Mouse (Mus musculus) heart, embryonic 10.5 days (tissue): ENCODE data around the gene Nr5a1. TPM values are rescaled to one million over a fixed set of nuclear protein-coding genes. Genes with fewer than 3 reads are reported as not detected.

ENCODE experiments used
- DNase-seq: peaks from one replicate; pipeline ENCODE4 v3.0.0-alpha.2; 2017; ENCODE audit warnings: low spot score
- H3K27ac ChIP-seq: fragments of 300-500 bp; sonication (generic); 2 replicates; pipeline ENCODE4 v1.5.1; 2016; ENCODE audit warnings: mild to moderate bottlenecking
- H3K27me3 ChIP-seq: fragments of 300-500 bp; sonication (generic); 2 replicates; pipeline ENCODE4 v1.6.1; 2016; ENCODE audit warnings: mild to moderate bottlenecking; ENCODE audit not compliant: poor library complexity, insufficient read depth, severe bottlenecking
- H3K36me3 ChIP-seq: fragments of 300-500 bp; sonication (generic); 2 replicates; pipeline ENCODE4 v1.6.1; 2016; ENCODE audit warnings: mild to moderate bottlenecking, moderate library complexity
- H3K4me1 ChIP-seq: fragments of 300-500 bp; sonication (generic); 2 replicates; pipeline ENCODE4 v1.6.1; 2016; ENCODE audit warnings: mild to moderate bottlenecking
- H3K4me3 ChIP-seq: fragments of 300-500 bp; sonication (generic); 2 replicates; pipeline ENCODE4 v1.5.1; 2016; ENCODE audit warnings: mild to moderate bottlenecking, moderate library complexity
- H3K9me3 ChIP-seq: fragments of 300-500 bp; sonication (generic); 2 replicates; pipeline ENCODE4 v1.6.1; 2016; ENCODE audit warnings: mild to moderate bottlenecking, moderate library complexity
- WGBS: fragments of 180-500 bp; shearing (Covaris S2); methylation state at CpG from one replicate; pipeline ENCODE4 v1.1.7; 2016; 5-methylcytosine and 5-hydroxymethylcytosine counted together
- polyA plus RNA-seq: library from polyadenylated mRNA; unstranded; fragments of >200 nt; fragmentation: Nextera tagmentation; extraction: Ambion mirVana; gene quantifications from 2 replicates; pipeline ENCODE4 v1.2.1, GENCODE M21; 2016

The Nr5a1 gene
- polyA plus RNA-seq, 1 experiment from 2014 or later, result not detected

DNA sequence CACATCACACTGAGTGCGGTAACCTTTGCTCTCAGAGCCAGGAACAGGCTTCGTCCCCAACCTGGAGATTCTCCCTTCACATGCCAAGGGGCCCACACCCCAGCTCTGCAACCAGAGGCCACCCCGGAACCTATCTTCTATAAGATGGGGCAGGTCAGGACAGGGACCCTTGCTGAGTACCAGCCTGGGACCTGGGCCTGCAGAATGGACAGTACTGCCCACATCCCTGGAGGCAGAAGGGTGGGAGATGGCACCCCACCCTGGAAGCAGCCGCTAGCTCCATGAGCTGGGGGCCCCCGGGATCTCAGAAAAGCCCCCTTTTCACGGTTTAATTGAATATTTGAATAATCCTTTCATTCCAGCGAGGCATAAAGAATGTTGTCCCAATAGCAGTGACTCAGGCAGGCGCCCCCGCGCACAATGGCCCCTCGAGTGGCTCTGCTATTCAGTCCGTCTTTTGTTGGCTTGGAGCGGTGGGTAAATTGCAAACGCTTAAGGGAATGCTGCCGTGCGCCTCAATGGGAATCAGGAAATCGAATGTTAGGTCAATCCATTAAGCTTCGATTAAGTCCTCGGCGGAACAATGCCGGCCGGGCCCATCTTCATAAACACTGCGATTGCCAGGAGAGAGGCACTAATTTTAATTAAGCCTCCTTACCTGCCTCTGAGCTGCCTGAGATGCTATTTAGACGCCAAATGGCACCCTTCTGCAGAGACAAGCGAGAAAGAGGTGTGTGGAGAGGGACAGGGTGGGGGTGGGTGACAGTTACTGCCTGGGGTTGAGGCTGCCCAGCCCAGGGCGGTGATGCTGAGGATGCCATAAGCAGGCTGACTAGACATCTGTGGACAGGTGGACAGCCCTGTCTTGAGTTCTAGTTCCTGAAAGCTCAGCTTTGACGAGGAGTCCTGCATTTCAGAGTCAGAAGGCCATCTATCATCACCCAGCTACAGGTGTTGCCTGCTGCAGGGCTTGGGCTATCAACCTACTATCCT, 16.9 kb downstream of the Nr5a1 start:
- 54% methylated on average over 27 of the region's 27 CpGs for WGBS

GRCm38 (mm10) chr2:38695770-38696169, 18.6 kb downstream of the Nr5a1 start:
- H3K36me3 ChIP-seq, result no peaks in the 10 kb centered on the region

More for the DNA sequence above, 16.9 kb downstream of the Nr5a1 start:
- peaks cover 99% of the 10 kb centered on the region for H3K27me3 ChIP-seq
- no peak overlapping the region for H3K27ac ChIP-seq
- no peaks in the 10 kb centered on the region for H3K4me1 ChIP-seq
- H3K9me3 ChIP-seq, result no peaks in the 10 kb centered on the region
- H3K4me3 ChIP-seq, result no peak overlapping the region
- no peaks in the 10 kb centered on the region for H3K36me3 ChIP-seq
- no peak for DNase-seq

DNA sequence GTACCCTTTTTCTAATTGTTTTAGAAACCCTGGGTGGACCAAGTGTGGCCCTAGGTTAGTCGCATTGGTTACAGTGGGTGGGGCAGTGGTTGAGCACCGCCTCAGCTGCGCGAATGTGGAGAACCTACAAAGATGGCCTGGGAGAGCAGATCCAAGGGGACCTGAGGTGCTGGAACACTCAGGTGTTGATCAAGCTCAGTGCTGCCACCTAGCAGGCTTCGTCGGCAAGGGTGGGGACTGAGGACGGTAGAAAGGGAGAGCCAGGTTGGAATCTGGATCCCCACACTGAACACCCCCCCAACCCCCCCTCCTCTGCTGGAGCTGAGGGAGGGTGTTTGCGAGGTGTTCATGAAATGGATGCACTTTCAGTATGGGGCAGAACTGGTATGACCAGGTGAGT, 22.8 kb downstream of the Nr5a1 start:
- H3K9me3 ChIP-seq, result no peaks in the 10 kb centered on the region
- no peaks in the 10 kb centered on the region for H3K36me3 ChIP-seq
- peaks cover 99% of the 10 kb centered on the region for H3K27me3 ChIP-seq
- DNase-seq, result no peak
- no peak overlapping the region for H3K27ac ChIP-seq
- H3K4me1 ChIP-seq, result peaks cover 8% of the 10 kb centered on the region
- H3K4me3 ChIP-seq, result no peak overlapping the region
- WGBS, result 12% methylated on average over 8 of the region's 8 CpGs

More at GRCm38 (mm10) chr2:38695770-38696169, 18.6 kb downstream of the Nr5a1 start:
- Histone ChIP-seq H3K9me3 (no peaks in the 10 kb centered on the region), H3K4me1 (no peaks in the 10 kb centered on the region), H3K27ac (no peak overlapping the region), H3K4me3 (no peak overlapping the region), H3K27me3 (peaks cover 99% of the 10 kb centered on the region)
- WGBS, result 48% methylated on average over 9 of the region's 9 CpGs
- no peak for DNase-seq

DNA sequence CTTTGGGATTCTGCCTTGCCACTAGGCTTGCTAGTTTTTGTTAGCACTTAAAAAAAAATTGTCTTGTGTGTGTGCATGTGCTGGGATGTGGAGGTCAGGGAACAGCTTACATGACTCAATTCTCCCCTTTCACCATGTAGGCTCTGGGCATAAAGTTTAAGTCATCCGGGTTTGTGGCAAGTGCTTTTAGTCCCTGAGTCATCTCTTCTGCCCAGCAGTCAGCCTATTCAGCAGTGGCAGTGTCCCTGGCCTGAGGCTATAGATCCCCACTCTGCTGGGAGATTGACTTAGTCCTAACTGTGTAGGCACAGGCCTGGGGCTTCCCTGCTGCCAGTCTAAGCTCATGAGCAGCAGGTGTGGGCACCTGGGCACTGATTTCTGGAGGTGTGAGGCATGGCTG, 24.5 kb downstream of the Nr5a1 start:
- DNase-seq, result no peak
- Histone ChIP-seq H3K36me3 (no peaks in the 10 kb centered on the region), H3K4me3 (no peak overlapping the region), H3K27me3 (peaks cover 99% of the 10 kb centered on the region), H3K4me1 (peaks cover 15% of the 10 kb centered on the region), H3K9me3 (no peaks in the 10 kb centered on the region), H3K27ac (no peak overlapping the region)
- WGBS, result 74% methylated on average over 1 of the region's 1 CpGs

- Histone ChIP-seq H3K4me3 (peak overlapping the region; percentile 54), H3K4me1 (peaks cover 15% of the 10 kb centered on the region), H3K27ac (0 out of 2 replicates have a peak overlapping the region, but pooled peaks have one; percentile 17), H3K9me3 (no peaks in the 10 kb centered on the region), H3K27me3 (peaks cover 90% of the 10 kb centered on the region), H3K36me3 (no peaks in the 10 kb centered on the region)
- 3% methylated on average over 29 of the region's 29 CpGs for WGBS
- DNase-seq, result no peak
These were observed 25.4 kb downstream of the Nr5a1 start for GRCm38 (mm10) chr2:38688791-38689520.

- DNase-seq, result no peak
- Histone ChIP-seq H3K4me1 (peaks cover 15% of the 10 kb centered on the region), H3K27ac (no peak overlapping the region), H3K4me3 (no peak overlapping the region), H3K27me3 (peaks cover 72% of the 10 kb centered on the region), H3K36me3 (no peaks in the 10 kb centered on the region), H3K9me3 (no peaks in the 10 kb centered on the region)
- WGBS, result 68% methylated on average over 3 of the region's 3 CpGs
These were observed 28.6 kb downstream of the Nr5a1 start for GRCm38 (mm10) chr2:38685746-38686145.

DNA sequence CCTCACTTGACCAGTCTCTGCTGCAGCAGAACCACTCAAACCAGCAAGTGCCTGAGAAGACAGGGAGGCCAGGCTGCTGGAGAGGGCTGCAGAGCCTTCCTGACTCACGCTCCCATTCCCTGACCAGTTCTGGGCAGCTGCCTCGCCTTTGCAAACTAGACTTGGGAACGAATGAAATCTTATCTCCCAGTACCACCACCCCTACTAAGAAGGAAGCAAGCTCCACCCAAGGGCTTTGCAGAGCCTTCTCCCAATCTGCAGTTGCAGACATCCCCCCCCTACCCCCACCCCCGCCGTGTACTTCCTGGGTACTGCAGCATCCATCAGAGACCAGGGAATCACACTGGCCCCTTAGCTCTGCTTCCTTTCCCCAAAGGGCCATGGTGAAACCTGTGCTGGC, 31.3 kb downstream of the Nr5a1 start:
- H3K4me1 ChIP-seq, result 0 out of 2 replicates have a peak, but pooled peaks cover 7% of the 10 kb centered on the region
- H3K36me3 ChIP-seq, result no peaks in the 10 kb centered on the region
- no peak for DNase-seq
- H3K27ac ChIP-seq, result no peak overlapping the region
- WGBS, result 53% methylated on average over 5 of the region's 5 CpGs
- no peaks in the 10 kb centered on the region for H3K9me3 ChIP-seq
- peaks cover 52% of the 10 kb centered on the region for H3K27me3 ChIP-seq
- no peak overlapping the region for H3K4me3 ChIP-seq

GRCm38 (mm10) chr2:38682209-38682608, 32.1 kb downstream of the Nr5a1 start:
- Histone ChIP-seq H3K27me3 (peaks cover 43% of the 10 kb centered on the region), H3K9me3 (no peaks in the 10 kb centered on the region), H3K4me1 (0 out of 2 replicates have a peak, but pooled peaks cover 7% of the 10 kb centered on the region), H3K27ac (no peak overlapping the region), H3K4me3 (no peak overlapping the region), H3K36me3 (no peaks in the 10 kb centered on the region)
- WGBS, result 81% methylated on average over 5 of the region's 5 CpGs
- no peak for DNase-seq

DNA sequence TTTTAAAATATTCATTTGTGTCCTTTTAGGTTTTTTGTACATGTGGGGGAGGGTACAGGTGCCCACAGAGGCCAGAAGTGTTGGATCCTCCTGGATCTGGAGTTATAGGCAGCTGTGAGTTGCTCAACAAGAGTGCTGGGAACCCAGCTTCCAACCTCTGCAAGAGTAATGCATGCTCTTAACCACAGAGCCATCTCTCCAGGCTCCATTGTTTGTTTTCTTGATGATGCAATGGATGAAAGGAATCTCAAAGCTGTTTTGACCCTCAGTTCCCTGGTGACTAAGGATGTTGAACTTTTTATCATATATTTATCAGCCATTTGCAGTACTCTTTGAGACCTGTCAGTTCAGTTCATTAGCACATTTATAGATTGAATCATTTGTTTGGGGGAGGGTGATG, 35.4 kb downstream of the Nr5a1 start:
- peaks cover 43% of the 10 kb centered on the region for H3K27me3 ChIP-seq
- H3K4me1 ChIP-seq, result no peaks in the 10 kb centered on the region
- no peaks in the 10 kb centered on the region for H3K9me3 ChIP-seq
- no peak overlapping the region for H3K27ac ChIP-seq
- no peak overlapping the region for H3K4me3 ChIP-seq
- no peaks in the 10 kb centered on the region for H3K36me3 ChIP-seq
- no peak for DNase-seq

DNA sequence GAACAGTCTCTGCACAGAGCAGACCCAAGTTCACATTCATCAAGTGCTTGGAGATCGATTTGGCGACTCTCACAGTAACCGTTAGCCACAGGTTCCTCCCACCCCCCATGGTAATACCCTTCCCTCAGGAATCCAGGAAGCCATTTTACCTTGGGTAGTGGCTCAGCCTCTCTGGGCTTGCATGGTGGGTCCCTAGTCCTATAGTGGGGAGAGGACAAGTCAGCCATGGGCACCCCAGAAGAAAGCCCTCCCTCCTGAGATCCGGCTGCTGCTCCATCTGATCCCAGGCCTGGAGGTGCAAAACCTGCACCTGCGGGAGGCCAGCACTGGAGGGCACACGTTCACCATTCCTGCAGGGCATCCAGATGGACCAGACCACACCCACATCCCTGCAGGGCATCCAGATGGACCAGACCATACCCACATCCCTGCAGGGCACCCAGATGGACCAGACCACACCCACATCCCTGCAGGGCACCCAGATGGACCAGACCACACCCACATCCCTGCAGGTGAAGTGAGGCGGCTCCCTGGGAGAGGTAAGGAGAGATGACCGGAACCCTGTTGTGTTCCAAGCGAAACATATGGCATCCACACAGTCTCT, 38.9 kb downstream of the Nr5a1 start:
- peaks cover 63% of the 10 kb centered on the region for H3K27me3 ChIP-seq
- H3K9me3 ChIP-seq, result no peaks in the 10 kb centered on the region
- DNase-seq, result no peak
- 51% methylated on average over 9 of the region's 9 CpGs for WGBS
- no peak overlapping the region for H3K27ac ChIP-seq
- H3K4me3 ChIP-seq, result no peak overlapping the region
- no peaks in the 10 kb centered on the region for H3K4me1 ChIP-seq
- no peaks in the 10 kb centered on the region for H3K36me3 ChIP-seq

- no peak for DNase-seq
- H3K4me3 ChIP-seq, result no peak overlapping the region
- 56% methylated on average over 11 of the region's 11 CpGs for WGBS
- no peaks in the 10 kb centered on the region for H3K9me3 ChIP-seq
- no peak overlapping the region for H3K27ac ChIP-seq
- peaks cover 5% of the 10 kb centered on the region; the same call in 1 of the 2 replicates for H3K4me1 ChIP-seq
- no peaks in the 10 kb centered on the region for H3K36me3 ChIP-seq
- peaks cover 84% of the 10 kb centered on the region for H3K27me3 ChIP-seq
These were observed 41.8 kb downstream of the Nr5a1 start for GRCm38 (mm10) chr2:38672496-38672895.

DNA sequence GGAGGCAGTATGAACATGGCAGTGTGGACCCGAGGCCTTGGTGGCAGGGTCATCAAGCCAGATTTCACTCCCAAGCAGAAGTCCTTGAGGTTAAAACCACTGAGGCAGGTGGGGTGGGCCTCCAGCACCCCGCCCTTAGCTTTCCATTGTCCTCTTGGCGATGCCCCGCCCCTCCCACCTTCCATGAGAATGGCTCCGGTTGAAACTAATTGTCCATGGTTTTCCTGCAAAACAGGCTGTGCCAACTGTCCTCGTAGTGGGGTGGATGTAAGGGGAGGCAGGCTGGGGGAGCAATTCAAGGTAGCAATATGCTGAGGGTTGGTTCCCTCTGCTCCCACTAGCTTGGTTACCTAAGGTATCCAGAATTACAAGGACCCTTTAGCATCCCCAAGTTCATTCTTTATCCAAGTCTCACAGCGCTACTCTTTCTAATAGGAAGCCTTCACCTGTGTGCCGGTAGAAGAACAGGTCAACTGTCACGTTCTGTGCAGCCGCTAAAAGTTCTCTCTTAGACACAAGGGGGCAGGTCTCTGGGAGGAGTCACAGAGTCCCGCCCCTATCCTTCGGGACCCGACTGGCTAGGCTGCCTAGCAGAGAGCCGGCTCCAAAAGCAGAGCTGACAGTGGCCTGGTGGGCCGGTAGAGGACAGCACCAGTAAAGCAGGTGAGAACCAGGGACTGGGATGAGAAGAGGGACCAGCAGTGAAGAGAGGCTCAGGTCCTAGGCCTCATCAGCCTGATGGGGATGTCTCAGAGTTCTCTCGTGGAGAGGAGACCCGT, 45.4 kb downstream of the Nr5a1 start:
- Histone ChIP-seq H3K27ac (no peak overlapping the region), H3K4me3 (peak overlapping the region; percentile 20; the same call in 1 of the 2 replicates), H3K36me3 (no peaks in the 10 kb centered on the region), H3K9me3 (no peaks in the 10 kb centered on the region), H3K4me1 (peaks cover 5% of the 10 kb centered on the region; the same call in 1 of the 2 replicates), H3K27me3 (peaks cover 67% of the 10 kb centered on the region)
- no peak for DNase-seq
- whole genome bisulfite sequencing, result 11% methylated on average over 17 of the region's 17 CpGs
